Mouse (Mus musculus): ENCODE measurements around the gene Padi4. TPM values are rescaled to one million over a fixed set of nuclear protein-coding genes. Genes with fewer than 3 reads are reported as not detected.
A peak's percentile ranks its signal among the peaks of the same experiment; 100 is the strongest.

Padi4 gene
- polyA plus RNA-seq, 1 experiment from 2014 or later = 0.38 TPM

GRCm38 (mm10) chr4:140792584-140792983 lies 18.5 kb upstream of the Padi4 start:
- Histone ChIP-seq H3K4me1 (ENCODE audit: control insufficient read depth, insufficient read depth, low read length) (no peaks in the 10 kb centered on the region), H3K4me2 (ENCODE audit: low read depth, low read length) (no peak overlapping the region), H3K4me3 (ENCODE audit: low read depth, low read length) (no peak overlapping the region), H3K36me3 (ENCODE audit: control insufficient read depth, insufficient read depth, low read length) (no peaks in the 10 kb centered on the region), H3K9me3 (ENCODE audit: control insufficient read depth, low read length) (no peaks in the 10 kb centered on the region), H3K9ac (ENCODE audit: low read depth, low read length) (no peak overlapping the region), H3K27me3 (replicated peaks; ENCODE audit: control insufficient read depth, insufficient read depth, low read length) (no peaks in the 10 kb centered on the region), H3K27ac (replicated peaks; ENCODE audit: low read depth, low read length) (no peak overlapping the region)
- ATAC-seq (ENCODE audit: low read depth) (no peak), DNase-seq (ENCODE audit: low spot score) (no peak)
- WGBS = 85% methylated on average over 7 of the region's 7 CpGs

DNA sequence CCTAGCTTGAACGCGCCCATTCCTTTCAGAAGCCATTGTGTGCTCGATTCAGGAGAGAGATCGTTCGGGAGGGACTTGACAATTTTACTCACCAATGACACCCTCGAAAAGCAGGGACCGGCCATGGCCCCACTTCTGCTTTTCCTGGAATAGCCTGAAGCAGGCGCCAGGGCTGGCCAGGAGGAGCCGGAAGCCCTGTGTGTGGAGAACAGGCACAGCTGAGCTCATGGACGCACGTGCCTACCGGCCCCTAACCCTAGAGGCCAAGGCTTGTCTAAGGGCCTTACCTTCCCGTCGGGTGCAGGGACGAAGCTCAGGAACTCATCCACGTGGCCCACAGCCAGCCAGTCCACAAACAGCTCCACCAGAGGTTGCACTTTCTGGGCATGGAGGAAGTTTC lies 17.0 kb upstream of the Padi4 start:
- no peaks in the 10 kb centered on the region for H3K4me1 ChIP-seq (ENCODE audit: control insufficient read depth, insufficient read depth, low read length)
- DNase-seq (ENCODE audit: low spot score) (no peak), ATAC-seq (ENCODE audit: low read depth) (no peak)
- H3K27me3 ChIP-seq (replicated peaks; ENCODE audit: control insufficient read depth, insufficient read depth, low read length) = no peaks in the 10 kb centered on the region
- H3K9ac ChIP-seq (ENCODE audit: low read depth, low read length) = no peak overlapping the region
- WGBS = 82% methylated on average over 15 of the region's 16 CpGs
- no peak overlapping the region for H3K4me2 ChIP-seq (ENCODE audit: low read depth, low read length)
- H3K4me3 ChIP-seq (ENCODE audit: low read depth, low read length) = no peak overlapping the region
- H3K9me3 ChIP-seq (ENCODE audit: control insufficient read depth, low read length) = no peaks in the 10 kb centered on the region
- H3K27ac ChIP-seq (replicated peaks; ENCODE audit: low read depth, low read length) = no peak overlapping the region
- H3K36me3 ChIP-seq (ENCODE audit: control insufficient read depth, insufficient read depth, low read length) = no peaks in the 10 kb centered on the region

DNA sequence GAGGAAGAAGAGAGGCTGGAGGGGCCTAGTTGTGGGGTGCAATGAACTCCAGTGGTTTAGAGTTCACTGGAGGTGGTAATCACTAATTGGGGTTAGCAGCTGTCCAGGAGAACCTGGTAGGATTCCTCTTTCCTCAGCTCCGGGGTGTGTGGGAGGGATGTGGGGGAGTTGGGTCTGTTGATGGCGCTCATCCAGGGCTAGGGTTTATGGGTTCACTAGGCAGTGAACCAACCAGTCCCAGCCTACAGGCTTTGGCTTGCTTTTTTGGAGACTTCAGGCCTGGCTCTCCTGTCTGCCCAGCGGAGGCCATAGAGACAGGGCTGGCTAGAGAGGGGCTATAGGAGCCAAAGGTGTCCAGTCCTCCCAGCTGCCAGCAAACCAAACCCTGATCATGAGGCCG lies 15.9 kb upstream of the Padi4 start:
- Histone ChIP-seq H3K9me3 (ENCODE audit: control insufficient read depth, low read length) (no peaks in the 10 kb centered on the region), H3K4me1 (ENCODE audit: control insufficient read depth, insufficient read depth, low read length) (no peaks in the 10 kb centered on the region), H3K27ac (replicated peaks; ENCODE audit: low read depth, low read length) (no peak overlapping the region), H3K27me3 (replicated peaks; ENCODE audit: control insufficient read depth, insufficient read depth, low read length) (no peaks in the 10 kb centered on the region), H3K36me3 (ENCODE audit: control insufficient read depth, insufficient read depth, low read length) (no peaks in the 10 kb centered on the region), H3K4me2 (ENCODE audit: low read depth, low read length) (no peak overlapping the region), H3K4me3 (ENCODE audit: low read depth, low read length) (no peak overlapping the region), H3K9ac (ENCODE audit: low read depth, low read length) (no peak overlapping the region)
- 87% methylated on average over 3 of the region's 4 CpGs for WGBS
- ATAC-seq (ENCODE audit: low read depth) = no peak
- DNase-seq (ENCODE audit: low spot score) = no peak

- Histone ChIP-seq H3K27ac (replicated peaks; ENCODE audit: low read depth, low read length) (no peak overlapping the region), H3K27me3 (replicated peaks; ENCODE audit: control insufficient read depth, insufficient read depth, low read length) (no peaks in the 10 kb centered on the region), H3K9me3 (ENCODE audit: control insufficient read depth, low read length) (no peaks in the 10 kb centered on the region), H3K9ac (ENCODE audit: low read depth, low read length) (no peak overlapping the region), H3K36me3 (ENCODE audit: control insufficient read depth, insufficient read depth, low read length) (no peaks in the 10 kb centered on the region), H3K4me2 (ENCODE audit: low read depth, low read length) (no peak overlapping the region), H3K4me3 (ENCODE audit: low read depth, low read length) (no peak overlapping the region), H3K4me1 (ENCODE audit: control insufficient read depth, insufficient read depth, low read length) (no peaks in the 10 kb centered on the region)
- DNase-seq (ENCODE audit: low spot score) (peak; percentile 12), ATAC-seq (ENCODE audit: low read depth) (0 out of 2 replicates have a peak, but pooled peaks have one; percentile 10)
- WGBS = 41% methylated on average over 6 of the region's 6 CpGs
These were observed 14.9 kb upstream of the Padi4 start for GRCm38 (mm10) chr4:140788983-140789382.

DNA sequence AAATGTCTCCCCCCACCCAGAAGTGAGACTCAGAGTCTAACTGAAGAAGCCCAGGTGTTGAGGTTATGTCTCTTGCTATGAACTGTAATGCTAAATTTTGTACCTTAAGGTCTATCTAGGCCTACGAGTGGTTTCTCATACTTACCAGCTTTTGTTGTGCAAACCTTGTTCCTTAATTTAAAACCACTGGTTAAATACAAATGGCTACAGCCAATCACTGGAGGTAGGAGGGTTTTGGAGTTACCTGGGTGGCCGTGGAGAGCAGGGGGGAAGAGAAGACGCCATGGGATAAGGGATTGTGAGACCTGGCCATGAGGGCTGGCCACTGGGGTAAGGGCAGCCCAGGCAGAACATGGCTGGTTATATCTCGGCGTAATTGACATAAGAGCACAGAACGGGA lies 14.2 kb upstream of the Padi4 start:
- Histone ChIP-seq H3K27me3 (replicated peaks; ENCODE audit: control insufficient read depth, insufficient read depth, low read length) (no peaks in the 10 kb centered on the region), H3K36me3 (ENCODE audit: control insufficient read depth, insufficient read depth, low read length) (no peaks in the 10 kb centered on the region), H3K9ac (ENCODE audit: low read depth, low read length) (no peak overlapping the region), H3K4me2 (ENCODE audit: low read depth, low read length) (no peak overlapping the region), H3K4me3 (ENCODE audit: low read depth, low read length) (no peak overlapping the region), H3K4me1 (ENCODE audit: control insufficient read depth, insufficient read depth, low read length) (no peaks in the 10 kb centered on the region), H3K27ac (replicated peaks; ENCODE audit: low read depth, low read length) (no peak overlapping the region), H3K9me3 (ENCODE audit: control insufficient read depth, low read length) (no peaks in the 10 kb centered on the region)
- no peak for ATAC-seq (ENCODE audit: low read depth)
- DNase-seq (ENCODE audit: low spot score) = no peak
- 77% methylated on average over 6 of the region's 6 CpGs for WGBS

DNA sequence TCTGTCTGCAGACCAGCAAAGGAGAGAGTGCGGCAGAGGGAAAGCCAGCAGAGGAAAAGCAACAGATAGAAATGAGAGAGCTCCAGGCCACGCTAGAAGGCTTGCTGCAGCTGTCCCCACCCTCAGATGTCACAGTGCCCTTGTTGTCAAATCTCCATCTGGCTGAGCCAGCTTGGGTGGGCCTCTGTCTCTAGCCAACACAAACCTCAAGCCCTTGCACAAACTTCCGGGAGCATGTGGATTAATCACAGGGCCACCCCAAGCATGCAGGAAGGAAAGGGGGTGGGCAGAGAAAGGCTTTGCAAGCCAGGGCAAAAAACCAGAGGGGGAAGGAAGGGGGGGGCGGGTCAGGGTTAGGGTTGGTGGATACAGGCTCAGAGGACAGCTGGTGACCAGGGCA lies 13.4 kb upstream of the Padi4 start:
- H3K9ac ChIP-seq (ENCODE audit: low read depth, low read length) = no peak overlapping the region
- H3K27me3 ChIP-seq (replicated peaks; ENCODE audit: control insufficient read depth, insufficient read depth, low read length) = no peaks in the 10 kb centered on the region
- ATAC-seq (ENCODE audit: low read depth) (no peak), DNase-seq (ENCODE audit: low spot score) (peak; percentile 62)
- H3K4me3 ChIP-seq (ENCODE audit: low read depth, low read length) = no peak overlapping the region
- H3K9me3 ChIP-seq (ENCODE audit: control insufficient read depth, low read length) = no peaks in the 10 kb centered on the region
- H3K4me1 ChIP-seq (ENCODE audit: control insufficient read depth, insufficient read depth, low read length) = no peaks in the 10 kb centered on the region
- H3K36me3 ChIP-seq (ENCODE audit: control insufficient read depth, insufficient read depth, low read length) = no peaks in the 10 kb centered on the region
- WGBS = 55% methylated on average over 3 of the region's 4 CpGs
- no peak overlapping the region for H3K4me2 ChIP-seq (ENCODE audit: low read depth, low read length)
- H3K27ac ChIP-seq (replicated peaks; ENCODE audit: low read depth, low read length) = no peak overlapping the region

- Histone ChIP-seq H3K36me3 (ENCODE audit: control insufficient read depth, insufficient read depth, low read length) (no peaks in the 10 kb centered on the region), H3K9ac (ENCODE audit: low read depth, low read length) (no peak overlapping the region), H3K4me1 (ENCODE audit: control insufficient read depth, insufficient read depth, low read length) (no peaks in the 10 kb centered on the region), H3K4me3 (ENCODE audit: low read depth, low read length) (no peak overlapping the region), H3K27ac (replicated peaks; ENCODE audit: low read depth, low read length) (no peak overlapping the region), H3K4me2 (ENCODE audit: low read depth, low read length) (no peak overlapping the region), H3K9me3 (ENCODE audit: control insufficient read depth, low read length) (no peaks in the 10 kb centered on the region), H3K27me3 (replicated peaks; ENCODE audit: control insufficient read depth, insufficient read depth, low read length) (no peaks in the 10 kb centered on the region)
- ATAC-seq (ENCODE audit: low read depth) = no peak
- DNase-seq (ENCODE audit: low spot score) = no peak
- WGBS = 84% methylated on average over 5 of the region's 5 CpGs
These were observed 11.2 kb upstream of the Padi4 start for GRCm38 (mm10) chr4:140785217-140785616.

- Histone ChIP-seq H3K4me3 (ENCODE audit: low read depth, low read length) (no peak overlapping the region), H3K27me3 (replicated peaks; ENCODE audit: control insufficient read depth, insufficient read depth, low read length) (no peaks in the 10 kb centered on the region), H3K27ac (replicated peaks; ENCODE audit: low read depth, low read length) (no peak overlapping the region), H3K36me3 (ENCODE audit: control insufficient read depth, insufficient read depth, low read length) (no peaks in the 10 kb centered on the region), H3K9ac (ENCODE audit: low read depth, low read length) (no peak overlapping the region), H3K4me1 (ENCODE audit: control insufficient read depth, insufficient read depth, low read length) (no peaks in the 10 kb centered on the region), H3K9me3 (ENCODE audit: control insufficient read depth, low read length) (no peaks in the 10 kb centered on the region), H3K4me2 (ENCODE audit: low read depth, low read length) (no peak overlapping the region)
- ATAC-seq (ENCODE audit: low read depth) = no peak
- 95% methylated on average over 9 of the region's 9 CpGs for WGBS
- DNase-seq (ENCODE audit: low spot score) = no peak
These were observed 10.4 kb upstream of the Padi4 start for GRCm38 (mm10) chr4:140784292-140784945.

GRCm38 (mm10) chr4:140782821-140783220 lies 8.8 kb upstream of the Padi4 start:
- no peak overlapping the region for H3K27ac ChIP-seq (replicated peaks; ENCODE audit: low read depth, low read length)

More at GRCm38 (mm10) chr4:140782821-140783220, 8.8 kb upstream of the Padi4 start:
- Histone ChIP-seq H3K4me3 (ENCODE audit: low read depth, low read length) (no peak overlapping the region), H3K9ac (ENCODE audit: low read depth, low read length) (no peak overlapping the region), H3K27me3 (replicated peaks; ENCODE audit: control insufficient read depth, insufficient read depth, low read length) (no peaks in the 10 kb centered on the region), H3K4me2 (ENCODE audit: low read depth, low read length) (no peak overlapping the region), H3K36me3 (ENCODE audit: control insufficient read depth, insufficient read depth, low read length) (no peaks in the 10 kb centered on the region), H3K9me3 (ENCODE audit: control insufficient read depth, low read length) (no peaks in the 10 kb centered on the region), H3K4me1 (ENCODE audit: control insufficient read depth, insufficient read depth, low read length) (no peaks in the 10 kb centered on the region)
- WGBS = 89% methylated on average over 9 of the region's 9 CpGs
- no peak for ATAC-seq (ENCODE audit: low read depth)
- DNase-seq (ENCODE audit: low spot score) = no peak

All from embryonic facial prominence, embryonic 14.5 days (tissue).